Mouse (Mus musculus) lung, postnatal 14 days (tissue): ENCODE results near the gene Pitpnm2.
"Not testable (repeated sequence)": the region's sequence is repeated elsewhere in the genome, so short reads cannot be mapped to it uniquely, and the experiment has no call there.

Experiments used
- DNase-seq: peaks from one replicate; pipeline ENCODE4 v3.0.0; 2021

Gene Pitpnm2

GRCm38 (mm10) chr5:124219431-124219830 lies 30.1 kb downstream of the Pitpnm2 start:
- DNase-seq = no peak

- peak; percentile 53 for DNase-seq
Observed at GRCm38 (mm10) chr5:124218986-124219385, 30.6 kb downstream of the Pitpnm2 start.

- no peak for DNase-seq
Observed at GRCm38 (mm10) chr5:124217566-124218249, 31.9 kb downstream of the Pitpnm2 start.

GRCm38 (mm10) chr5:124217092-124217491 lies 32.5 kb downstream of the Pitpnm2 start:
- DNase-seq = not testable (repeated sequence)

GRCm38 (mm10) chr5:124216403-124216802 lies 33.2 kb downstream of the Pitpnm2 start:
- DNase-seq = no peak

GRCm38 (mm10) chr5:124215647-124216046 lies 33.9 kb downstream of the Pitpnm2 start:
- DNase-seq = no peak

- no peak for DNase-seq
Observed at GRCm38 (mm10) chr5:124214516-124215145, 34.9 kb downstream of the Pitpnm2 start.

GRCm38 (mm10) chr5:124213588-124214469 lies 35.7 kb downstream of the Pitpnm2 start:
- peak; percentile 75 for DNase-seq

GRCm38 (mm10) chr5:124211669-124212068 lies 37.9 kb downstream of the Pitpnm2 start:
- no peak for DNase-seq

GRCm38 (mm10) chr5:124211234-124211633 lies 38.3 kb downstream of the Pitpnm2 start:
- DNase-seq = no peak

- no peak for DNase-seq
Observed at GRCm38 (mm10) chr5:124210281-124211016, 39.1 kb downstream of the Pitpnm2 start.

- DNase-seq = no peak
Observed at GRCm38 (mm10) chr5:124209850-124210249, 39.7 kb downstream of the Pitpnm2 start.

GRCm38 (mm10) chr5:124208030-124208429 lies 41.5 kb downstream of the Pitpnm2 start:
- no peak for DNase-seq

GRCm38 (mm10) chr5:124206481-124207038 lies 43.0 kb downstream of the Pitpnm2 start:
- DNase-seq = peak; percentile 56

GRCm38 (mm10) chr5:124205809-124206380 lies 43.7 kb downstream of the Pitpnm2 start:
- no peak for DNase-seq

- DNase-seq = no peak
Observed at GRCm38 (mm10) chr5:124205211-124205610, 44.3 kb downstream of the Pitpnm2 start.

- DNase-seq = no peak
Observed at GRCm38 (mm10) chr5:124204127-124204794, 45.3 kb downstream of the Pitpnm2 start.

GRCm38 (mm10) chr5:124203251-124203650 lies 46.3 kb downstream of the Pitpnm2 start:
- no peak for DNase-seq

GRCm38 (mm10) chr5:124202071-124202470 lies 47.5 kb downstream of the Pitpnm2 start:
- no peak for DNase-seq

- DNase-seq = no peak
Observed at GRCm38 (mm10) chr5:124201564-124201963, 48.0 kb downstream of the Pitpnm2 start.

- no peak for DNase-seq
Observed at GRCm38 (mm10) chr5:124200844-124201243, 48.7 kb downstream of the Pitpnm2 start.

GRCm38 (mm10) chr5:124199168-124199567 lies 50.4 kb downstream of the Pitpnm2 start:
- no peak for DNase-seq
